Mouse (Mus musculus) neural tube, embryonic 11.5 days (tissue): ENCODE measurements around the gene Fga. TPM values are rescaled to one million over a fixed set of nuclear protein-coding genes. Genes with fewer than 3 reads are reported as not detected.

Experiments used
- ATAC-seq: fragments of 200-750 bp; cut with Nextera tagmentation; 2 replicates; pipeline ENCODE4 v1.8.0; 2017; ENCODE audit warnings: moderate number of reproducible peaks, mild to moderate bottlenecking, moderate TSS enrichment, moderate library complexity; ENCODE audit not compliant: insufficient read depth, low FRiP score, low TSS enrichment
- DNase-seq: peaks from one replicate; pipeline ENCODE4 v3.0.0-alpha.2; 2015; ENCODE audit warnings: low spot score
- H3K27ac ChIP-seq: fragments of 300-500 bp; sonication (generic); 2 replicates; pipeline ENCODE4 v1.5.1; 2014; ENCODE audit warnings: low read depth, mild to moderate bottlenecking, low read length
- H3K27me3 ChIP-seq: fragments of 300-500 bp; sonication (generic); 2 replicates; pipeline ENCODE4 v1.6.1; 2014; ENCODE audit warnings: mild to moderate bottlenecking, low read length, mixed read lengths; ENCODE audit not compliant: control insufficient read depth, insufficient read depth
- H3K36me3 ChIP-seq: fragments of 300-500 bp; sonication (generic); 2 replicates; pipeline ENCODE4 v1.6.1; 2014; ENCODE audit warnings: mild to moderate bottlenecking, low read length, moderate library complexity, mixed read lengths; ENCODE audit not compliant: control insufficient read depth, insufficient read depth
- H3K4me1 ChIP-seq: fragments of 300-500 bp; sonication (generic); 2 replicates; pipeline ENCODE4 v1.6.1; 2014; ENCODE audit warnings: low read length, mixed read lengths; ENCODE audit not compliant: control insufficient read depth, insufficient read depth
- H3K4me2 ChIP-seq: fragments of 300-500 bp; sonication (generic); 2 replicates; pipeline ENCODE4 v1.6.1; 2014; ENCODE audit warnings: low read depth, mild to moderate bottlenecking, moderate library complexity
- H3K4me3 ChIP-seq: fragments of 300-500 bp; sonication (generic); 2 replicates; pipeline ENCODE4 v1.5.1; 2014; ENCODE audit warnings: low read depth, low read length
- H3K9ac ChIP-seq: fragments of 300-500 bp; sonication (generic); 2 replicates; pipeline ENCODE4 v1.6.1; 2014; ENCODE audit warnings: mild to moderate bottlenecking, low read length
- H3K9me3 ChIP-seq: fragments of 300-500 bp; sonication (generic); 2 replicates; pipeline ENCODE4 v1.6.1; 2016; ENCODE audit warnings: low read length; ENCODE audit not compliant: control insufficient read depth
- WGBS: fragments of 180-500 bp; shearing (Covaris S2); extraction: QIAGEN DNeasy Blood & Tissue Kit; methylation state at CpG from one replicate; pipeline ENCODE4 v1.1.7; 2014; 5-methylcytosine and 5-hydroxymethylcytosine counted together
- polyA plus RNA-seq: library from polyadenylated mRNA; unstranded; fragments of >200 nt; fragmentation: Nextera tagmentation; extraction: Ambion mirVana; gene quantifications from 2 replicates; pipeline ENCODE4 v1.2.1, GENCODE M21; 2014

Gene Fga
- polyA plus RNA-seq = 0.14 TPM in 1 of 2 replicates, not detected in the other

GRCm38 (mm10) chr3:83025475-83026301, at the start of gene Fga:
Gene Fga, plus strand, starts transcription at chr3:83026076.
- H3K4me3 ChIP-seq = no peak within 1 kb of the TSS
- no peaks in the 10 kb centered on the region for H3K4me1 ChIP-seq
- H3K36me3 ChIP-seq = no peaks in the 10 kb centered on the region
- H3K27me3 ChIP-seq = no peaks in the 10 kb centered on the region
- DNase-seq (no peak), ATAC-seq (no peak)
- no peak within 1 kb of the TSS for H3K4me2 ChIP-seq
- no peak within 1 kb of the TSS for H3K9ac ChIP-seq
- 79% methylated on average over 9 of the region's 9 CpGs for WGBS
- no peak within 1 kb of the TSS for H3K27ac ChIP-seq
- H3K9me3 ChIP-seq = no peaks in the 10 kb centered on the region

GRCm38 (mm10) chr3:82980818-82981217, 45.1 kb upstream of the Fga start:
- ATAC-seq = no peak
- no peak overlapping the region for H3K9ac ChIP-seq
- no peak overlapping the region for H3K4me3 ChIP-seq
- H3K36me3 ChIP-seq = no peaks in the 10 kb centered on the region
- no peaks in the 10 kb centered on the region for H3K27me3 ChIP-seq
- DNase-seq = no peak
- H3K4me2 ChIP-seq = no peak overlapping the region
- WGBS = 88% methylated on average over 6 of the region's 6 CpGs
- H3K4me1 ChIP-seq = no peaks in the 10 kb centered on the region
- no peaks in the 10 kb centered on the region for H3K9me3 ChIP-seq
- H3K27ac ChIP-seq = no peak overlapping the region

GRCm38 (mm10) chr3:82981861-82982260, 44.0 kb upstream of the Fga start:
- no peak overlapping the region for H3K4me2 ChIP-seq
- no peak overlapping the region for H3K27ac ChIP-seq
- H3K27me3 ChIP-seq = no peaks in the 10 kb centered on the region
- no peaks in the 10 kb centered on the region for H3K4me1 ChIP-seq
- H3K9me3 ChIP-seq = no peaks in the 10 kb centered on the region
- H3K4me3 ChIP-seq = no peak overlapping the region
- ATAC-seq (no peak), DNase-seq (no peak)
- 90% methylated on average over 8 of the region's 8 CpGs for WGBS
- no peaks in the 10 kb centered on the region for H3K36me3 ChIP-seq
- H3K9ac ChIP-seq = no peak overlapping the region

GRCm38 (mm10) chr3:82984840-82985239, 41.0 kb upstream of the Fga start:
- no peak for ATAC-seq
- no peaks in the 10 kb centered on the region for H3K27me3 ChIP-seq

GRCm38 (mm10) chr3:82991963-82992362, 33.9 kb upstream of the Fga start:
- WGBS = 82% methylated on average over 12 of the region's 12 CpGs

More at GRCm38 (mm10) chr3:82984840-82985239, 41.0 kb upstream of the Fga start:
- 80% methylated on average over 2 of the region's 2 CpGs for WGBS
- Histone ChIP-seq H3K27ac (no peak overlapping the region), H3K4me1 (no peaks in the 10 kb centered on the region), H3K4me2 (no peak overlapping the region), H3K9me3 (no peaks in the 10 kb centered on the region), H3K36me3 (no peaks in the 10 kb centered on the region), H3K4me3 (no peak overlapping the region), H3K9ac (no peak overlapping the region)
- DNase-seq = no peak

GRCm38 (mm10) chr3:82992956-82993355, 32.9 kb upstream of the Fga start:
- no peak overlapping the region for H3K9ac ChIP-seq
- no peaks in the 10 kb centered on the region for H3K27me3 ChIP-seq
- H3K27ac ChIP-seq = no peak overlapping the region
- H3K4me1 ChIP-seq = no peaks in the 10 kb centered on the region; the same call in 1 of the 2 replicates
- ATAC-seq (no peak), DNase-seq (no peak)
- no peak overlapping the region for H3K4me3 ChIP-seq
- H3K9me3 ChIP-seq = no peaks in the 10 kb centered on the region
- H3K4me2 ChIP-seq = no peak overlapping the region
- H3K36me3 ChIP-seq = no peaks in the 10 kb centered on the region
- 88% methylated on average over 6 of the region's 6 CpGs for WGBS

More at GRCm38 (mm10) chr3:82991963-82992362, 33.9 kb upstream of the Fga start:
- no peak for DNase-seq
- Histone ChIP-seq H3K9me3 (no peaks in the 10 kb centered on the region), H3K9ac (no peak overlapping the region), H3K4me3 (no peak overlapping the region), H3K27me3 (no peaks in the 10 kb centered on the region), H3K27ac (no peak overlapping the region), H3K4me1 (no peaks in the 10 kb centered on the region; the same call in 1 of the 2 replicates), H3K36me3 (no peaks in the 10 kb centered on the region), H3K4me2 (no peak overlapping the region)
- no peak for ATAC-seq

- peak; percentile 73 for ATAC-seq
- Histone ChIP-seq H3K9ac (no peak overlapping the region), H3K36me3 (no peaks in the 10 kb centered on the region), H3K4me3 (peak overlapping the region; percentile 18; the same call in 1 of the 2 replicates), H3K27me3 (no peaks in the 10 kb centered on the region), H3K4me1 (no peaks in the 10 kb centered on the region; the same call in 1 of the 2 replicates), H3K4me2 (peak overlapping the region; percentile 51), H3K9me3 (no peaks in the 10 kb centered on the region), H3K27ac (no peak overlapping the region)
- WGBS = 3% methylated on average over 24 of the region's 24 CpGs
- peak; percentile 81 for DNase-seq
These were observed 30.5 kb upstream of the Fga start for GRCm38 (mm10) chr3:82995368-82995767.

- no peak overlapping the region for H3K27ac ChIP-seq
- H3K9ac ChIP-seq = no peak overlapping the region
- no peak overlapping the region for H3K4me3 ChIP-seq
- no peaks in the 10 kb centered on the region for H3K27me3 ChIP-seq
- H3K4me1 ChIP-seq = no peaks in the 10 kb centered on the region; the same call in 1 of the 2 replicates
- no peaks in the 10 kb centered on the region for H3K9me3 ChIP-seq
- 75% methylated on average over 3 of the region's 3 CpGs for WGBS
- no peaks in the 10 kb centered on the region for H3K36me3 ChIP-seq
- H3K4me2 ChIP-seq = no peak overlapping the region
- ATAC-seq (no peak), DNase-seq (no peak)
These were observed 29.2 kb upstream of the Fga start for GRCm38 (mm10) chr3:82996656-82997055.
